Mouse (Mus musculus) embryonic facial prominence, embryonic 13.5 days (tissue): ENCODE measurements around the gene 2310061I04Rik. TPM values are rescaled to one million over a fixed set of nuclear protein-coding genes. Genes with fewer than 3 reads are reported as not detected.

Experiments
- ATAC-seq: fragments of 200-750 bp; cut with Nextera tagmentation; 2 replicates; pipeline ENCODE4 v1.8.0; 2017; ENCODE audit warnings: low read depth; ENCODE audit not compliant: insufficient number of reproducible peaks, insufficient read depth, low FRiP score, low TSS enrichment
- H3K27ac ChIP-seq: fragments of 300-500 bp; sonication (generic); 2 replicates; pipeline ENCODE4 v1.5.1; 2015; ENCODE audit warnings: moderate library complexity, mild to moderate bottlenecking, inconsistent platforms
- H3K27me3 ChIP-seq: fragments of 300-500 bp; sonication (generic); 2 replicates; pipeline ENCODE4 v1.6.1; 2015; ENCODE audit warnings: mild to moderate bottlenecking, inconsistent platforms
- H3K36me3 ChIP-seq: fragments of 300-500 bp; sonication (generic); 2 replicates; pipeline ENCODE4 v1.6.1; 2015; ENCODE audit warnings: mild to moderate bottlenecking, inconsistent platforms
- H3K4me1 ChIP-seq: fragments of 300-500 bp; sonication (generic); 2 replicates; pipeline ENCODE4 v1.6.1; 2015; ENCODE audit warnings: inconsistent platforms
- H3K4me2 ChIP-seq: fragments of 300-500 bp; sonication (generic); 2 replicates; pipeline ENCODE4 v1.6.1; 2015; ENCODE audit warnings: moderate library complexity, mild to moderate bottlenecking, inconsistent platforms
- H3K4me3 ChIP-seq: fragments of 300-500 bp; sonication (generic); 2 replicates; pipeline ENCODE4 v1.5.1; 2015; ENCODE audit warnings: mild to moderate bottlenecking, inconsistent platforms
- H3K9ac ChIP-seq: fragments of 300-500 bp; sonication (generic); 2 replicates; pipeline ENCODE4 v1.6.1; 2015; ENCODE audit warnings: mild to moderate bottlenecking, inconsistent platforms
- H3K9me3 ChIP-seq: fragments of 300-500 bp; sonication (generic); 2 replicates; pipeline ENCODE4 v1.6.1; 2016; ENCODE audit warnings: inconsistent platforms
- WGBS: fragments of 180-500 bp; shearing (Covaris S2); methylation state at CpG from one replicate; pipeline ENCODE4 v1.1.7; 2015; ENCODE audit warnings: mixed read lengths; 5-methylcytosine and 5-hydroxymethylcytosine counted together
- polyA plus RNA-seq: library from polyadenylated mRNA; unstranded; fragments of >200 nt; fragmentation: Nextera tagmentation; extraction: Ambion mirVana; gene quantifications from 2 replicates; pipeline ENCODE4 v1.2.1, GENCODE M21; 2015

The 2310061I04Rik gene
- polyA plus RNA-seq, 1 experiment from 2014 or later, result 30.1 TPM

DNA sequence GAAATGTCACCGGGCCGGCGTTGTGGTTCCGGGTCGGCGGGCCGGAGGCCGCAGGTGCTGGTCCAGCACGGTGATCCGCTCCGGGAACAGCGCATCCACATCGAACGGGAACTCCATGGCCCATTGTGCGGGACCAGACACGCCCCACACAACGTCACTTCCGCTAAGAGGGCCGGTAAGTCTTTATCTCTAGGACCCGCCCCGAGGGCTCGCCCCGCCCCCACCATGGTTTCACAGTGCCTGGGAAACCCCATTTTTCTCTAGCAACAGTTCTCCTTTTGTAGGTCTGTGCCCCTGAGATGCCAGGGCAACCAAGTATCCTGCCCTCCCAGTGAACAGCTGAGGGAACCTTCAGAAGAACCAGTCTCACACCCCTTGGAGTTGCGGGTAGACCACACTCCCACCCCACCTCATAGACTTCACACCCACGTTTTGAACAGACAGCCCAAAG, 12.7 kb upstream of the 2310061I04Rik start, which contains the start of gene Atat1:
TSS of gene Atat1 (minus strand) at position 157 of the 451 bp plus-strand sequence.
- H3K4me2 ChIP-seq, result peak within 1 kb of the TSS; percentile 85
- peak within 1 kb of the TSS; percentile 75 for H3K4me3 ChIP-seq
- H3K9me3 ChIP-seq, result no peaks in the 10 kb centered on the region
- peaks cover 70% of the 10 kb centered on the region for H3K36me3 ChIP-seq
- 3% methylated on average over 25 of the region's 25 CpGs for WGBS
- H3K9ac ChIP-seq, result peak within 1 kb of the TSS; percentile 85
- H3K27me3 ChIP-seq, result no peaks in the 10 kb centered on the region
- H3K4me1 ChIP-seq, result peaks cover 20% of the 10 kb centered on the region
- ATAC-seq, result peak; percentile 84
- peak within 1 kb of the TSS; percentile 85 for H3K27ac ChIP-seq

DNA sequence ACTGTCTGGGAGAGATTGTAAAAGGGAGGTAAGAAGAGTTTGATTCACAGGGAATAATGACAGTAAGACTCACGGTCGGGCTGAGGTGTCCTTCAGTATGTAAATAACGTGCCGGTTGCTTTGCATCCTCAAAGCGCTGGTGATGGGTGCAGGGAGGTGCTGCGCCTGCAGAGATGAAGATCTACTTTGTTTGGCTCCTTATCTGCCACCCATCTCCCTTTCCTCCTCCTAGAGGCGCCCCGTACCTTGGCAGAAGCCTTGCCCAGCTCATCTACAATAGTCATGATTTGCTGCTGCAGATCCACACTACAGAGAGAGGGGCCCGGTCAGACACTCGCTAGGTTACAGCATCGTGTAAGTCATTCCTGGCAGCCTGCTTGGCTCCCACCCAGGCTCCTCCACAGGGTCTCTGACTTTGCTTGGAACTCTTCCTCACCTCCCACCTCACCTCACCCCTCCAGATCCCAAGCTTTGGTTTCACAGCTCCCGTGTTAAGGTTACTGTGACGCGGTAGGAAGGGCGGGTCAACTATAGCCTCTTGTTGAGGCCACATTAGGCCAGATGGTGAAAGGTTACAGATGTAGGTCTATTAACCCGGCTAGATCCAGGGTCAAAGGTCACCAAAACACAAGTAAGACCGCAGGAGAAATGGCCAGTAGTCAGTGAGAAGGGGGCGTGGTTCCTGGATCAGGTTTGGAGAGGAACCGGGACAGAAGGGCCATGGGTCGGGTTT, 12.1 kb upstream of the 2310061I04Rik start:
- H3K4me1 ChIP-seq, result peaks cover 20% of the 10 kb centered on the region
- peak overlapping the region; percentile 85 for H3K9ac ChIP-seq
- peak overlapping the region; percentile 75 for H3K4me3 ChIP-seq
- ATAC-seq, result peak; percentile 20; the same call in 1 of the 2 replicates
- peak overlapping the region; percentile 85 for H3K27ac ChIP-seq
- H3K36me3 ChIP-seq, result peaks cover 70% of the 10 kb centered on the region
- H3K4me2 ChIP-seq, result peak overlapping the region; percentile 85
- no peaks in the 10 kb centered on the region for H3K9me3 ChIP-seq
- no peaks in the 10 kb centered on the region for H3K27me3 ChIP-seq
- 21% methylated on average over 20 of the region's 20 CpGs for WGBS

DNA sequence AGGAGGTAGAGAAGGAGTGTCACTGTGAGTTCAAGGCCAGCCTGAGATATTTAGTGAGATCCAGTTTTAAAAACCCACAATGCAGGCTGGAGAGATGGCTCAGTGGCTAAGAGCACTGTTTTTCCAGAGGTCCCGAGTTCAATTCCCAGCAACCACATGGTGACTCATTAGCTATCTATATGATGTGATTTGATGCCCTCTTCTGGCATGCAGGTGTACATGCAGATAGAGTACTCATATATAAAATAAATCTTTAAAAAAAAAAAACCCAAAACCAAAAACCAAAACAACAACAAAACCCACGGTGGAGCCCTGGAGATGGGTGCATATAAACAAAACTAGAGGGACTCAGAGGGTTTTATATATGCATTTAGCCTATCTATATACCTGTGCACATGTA, 10.4 kb upstream of the 2310061I04Rik start:
- H3K9me3 ChIP-seq, result no peaks in the 10 kb centered on the region
- no peak overlapping the region for H3K9ac ChIP-seq
- no peak overlapping the region for H3K27ac ChIP-seq
- H3K4me2 ChIP-seq, result no peak overlapping the region
- H3K4me3 ChIP-seq, result no peak overlapping the region
- H3K4me1 ChIP-seq, result peaks cover 20% of the 10 kb centered on the region
- 70% methylated on average over 2 of the region's 2 CpGs for WGBS
- no peak for ATAC-seq
- no peaks in the 10 kb centered on the region for H3K27me3 ChIP-seq
- H3K36me3 ChIP-seq, result peaks cover 72% of the 10 kb centered on the region

DNA sequence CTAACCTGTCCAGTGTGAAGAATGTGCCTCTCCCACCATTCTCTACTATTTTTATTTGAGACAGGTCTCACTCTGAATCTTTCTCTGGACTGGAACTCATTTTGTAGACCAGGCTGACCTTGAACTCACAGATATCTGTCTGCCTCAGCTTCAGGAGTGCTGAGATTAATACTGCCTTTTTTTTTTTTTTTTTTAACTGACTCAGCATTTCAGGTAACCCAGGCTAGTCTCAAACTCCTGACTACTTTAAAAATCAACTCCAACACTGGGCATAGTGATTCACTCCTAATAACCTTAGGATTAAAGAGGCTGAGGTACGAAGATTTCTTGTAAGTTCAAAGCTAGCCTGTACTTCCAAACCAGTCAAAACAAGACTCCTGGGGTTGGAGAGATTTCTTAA, 8.4 kb upstream of the 2310061I04Rik start:
- Histone ChIP-seq H3K27me3 (no peaks in the 10 kb centered on the region), H3K4me1 (peaks cover 20% of the 10 kb centered on the region), H3K36me3 (peaks cover 74% of the 10 kb centered on the region), H3K27ac (no peak overlapping the region), H3K4me3 (no peak overlapping the region), H3K9me3 (no peaks in the 10 kb centered on the region), H3K9ac (no peak overlapping the region), H3K4me2 (no peak overlapping the region)
- WGBS, result 98% methylated on average over 1 of the region's 1 CpGs
- no peak for ATAC-seq

DNA sequence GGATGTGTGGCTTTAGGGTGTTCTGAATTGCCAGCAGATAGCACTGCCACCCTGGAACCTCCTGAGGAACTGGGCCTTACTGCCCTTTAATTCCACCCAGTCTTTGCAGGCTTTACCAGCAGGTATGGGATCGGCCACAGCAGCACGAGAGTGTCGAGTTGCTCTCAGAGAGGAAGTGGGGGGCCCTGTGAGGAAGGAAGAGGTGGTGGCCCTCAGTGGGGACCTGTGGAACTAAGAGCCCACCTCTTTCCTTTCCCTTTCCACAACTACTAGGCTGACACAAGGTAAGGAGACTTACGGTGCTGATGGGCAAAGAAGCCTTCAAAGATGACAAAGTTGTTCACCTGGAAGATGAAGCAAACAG, 6.7 kb upstream of the 2310061I04Rik start:
- Histone ChIP-seq H3K4me2 (no peak overlapping the region), H3K9me3 (no peaks in the 10 kb centered on the region), H3K27ac (0 out of 2 replicates have a peak overlapping the region, but pooled peaks have one; percentile 2), H3K9ac (no peak overlapping the region), H3K4me1 (peaks cover 12% of the 10 kb centered on the region), H3K4me3 (no peak overlapping the region), H3K27me3 (no peaks in the 10 kb centered on the region), H3K36me3 (peaks cover 90% of the 10 kb centered on the region)
- 87% methylated on average over 4 of the region's 4 CpGs for WGBS
- no peak for ATAC-seq

DNA sequence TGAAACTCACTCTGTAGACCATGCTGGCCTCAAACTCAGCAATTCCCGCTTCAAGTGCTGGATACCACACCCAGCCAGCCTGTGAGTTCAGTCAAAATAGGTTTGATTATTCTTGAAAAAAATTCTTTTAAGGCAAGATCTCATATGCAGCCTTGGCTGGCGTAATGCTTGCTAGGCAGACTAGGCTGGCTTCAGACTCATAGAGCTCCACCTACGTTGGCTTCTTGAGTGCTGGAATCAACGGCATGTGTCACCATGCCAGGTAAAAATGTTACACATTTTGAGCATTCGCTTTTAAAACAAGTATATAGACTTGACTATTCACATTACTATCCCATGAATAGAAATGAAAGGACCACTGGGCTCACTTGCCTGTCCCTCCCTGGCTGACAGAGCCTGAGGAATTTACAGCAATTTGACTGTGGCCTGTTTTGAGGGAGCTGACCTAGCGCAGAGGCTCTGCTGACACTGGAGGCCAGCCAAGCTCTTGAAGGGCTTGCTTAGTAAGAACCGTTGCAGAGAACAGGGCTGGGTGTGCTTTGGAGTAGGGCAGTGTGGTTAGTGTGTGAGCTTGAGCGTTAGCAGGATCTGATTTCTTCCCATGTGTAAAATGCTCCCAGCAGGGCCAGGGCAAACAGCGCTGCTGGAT, 6.2 kb upstream of the 2310061I04Rik start:
- H3K27ac ChIP-seq, result 0 out of 2 replicates have a peak overlapping the region, but pooled peaks have one; percentile 2
- H3K4me2 ChIP-seq, result no peak overlapping the region
- no peaks in the 10 kb centered on the region for H3K9me3 ChIP-seq
- no peak overlapping the region for H3K9ac ChIP-seq
- H3K4me3 ChIP-seq, result no peak overlapping the region
- no peaks in the 10 kb centered on the region for H3K27me3 ChIP-seq
- ATAC-seq, result no peak
- peaks cover 92% of the 10 kb centered on the region for H3K36me3 ChIP-seq
- H3K4me1 ChIP-seq, result peaks cover 7% of the 10 kb centered on the region
- WGBS, result 90% methylated on average over 9 of the region's 9 CpGs

DNA sequence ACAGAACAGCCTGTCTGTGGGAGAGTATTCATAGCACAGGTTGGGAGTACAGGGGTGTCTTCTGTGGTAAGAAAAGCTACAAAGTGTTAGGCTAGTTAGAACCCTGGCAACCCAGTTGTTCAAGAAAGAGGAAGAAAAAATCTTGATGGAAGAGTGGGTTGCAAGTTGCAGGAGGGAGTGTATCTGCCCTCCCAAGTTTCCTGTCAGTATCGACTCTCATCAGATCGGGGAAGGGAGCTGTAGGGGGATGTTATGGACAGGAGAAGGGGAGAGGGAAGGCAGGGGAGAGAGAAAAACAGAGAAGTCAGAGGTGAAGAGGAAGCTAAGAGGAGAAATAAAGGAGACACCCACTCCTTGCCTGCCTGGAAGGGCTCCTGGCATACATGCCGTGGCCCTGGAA, 3.4 kb upstream of the 2310061I04Rik start:
- Histone ChIP-seq H3K9me3 (no peaks in the 10 kb centered on the region), H3K9ac (no peak overlapping the region), H3K27me3 (no peaks in the 10 kb centered on the region), H3K36me3 (peaks cover 73% of the 10 kb centered on the region), H3K27ac (no peak overlapping the region), H3K4me3 (no peak overlapping the region), H3K4me1 (peaks cover 19% of the 10 kb centered on the region), H3K4me2 (no peak overlapping the region)
- WGBS, result 80% methylated on average over 3 of the region's 3 CpGs
- no peak for ATAC-seq

DNA sequence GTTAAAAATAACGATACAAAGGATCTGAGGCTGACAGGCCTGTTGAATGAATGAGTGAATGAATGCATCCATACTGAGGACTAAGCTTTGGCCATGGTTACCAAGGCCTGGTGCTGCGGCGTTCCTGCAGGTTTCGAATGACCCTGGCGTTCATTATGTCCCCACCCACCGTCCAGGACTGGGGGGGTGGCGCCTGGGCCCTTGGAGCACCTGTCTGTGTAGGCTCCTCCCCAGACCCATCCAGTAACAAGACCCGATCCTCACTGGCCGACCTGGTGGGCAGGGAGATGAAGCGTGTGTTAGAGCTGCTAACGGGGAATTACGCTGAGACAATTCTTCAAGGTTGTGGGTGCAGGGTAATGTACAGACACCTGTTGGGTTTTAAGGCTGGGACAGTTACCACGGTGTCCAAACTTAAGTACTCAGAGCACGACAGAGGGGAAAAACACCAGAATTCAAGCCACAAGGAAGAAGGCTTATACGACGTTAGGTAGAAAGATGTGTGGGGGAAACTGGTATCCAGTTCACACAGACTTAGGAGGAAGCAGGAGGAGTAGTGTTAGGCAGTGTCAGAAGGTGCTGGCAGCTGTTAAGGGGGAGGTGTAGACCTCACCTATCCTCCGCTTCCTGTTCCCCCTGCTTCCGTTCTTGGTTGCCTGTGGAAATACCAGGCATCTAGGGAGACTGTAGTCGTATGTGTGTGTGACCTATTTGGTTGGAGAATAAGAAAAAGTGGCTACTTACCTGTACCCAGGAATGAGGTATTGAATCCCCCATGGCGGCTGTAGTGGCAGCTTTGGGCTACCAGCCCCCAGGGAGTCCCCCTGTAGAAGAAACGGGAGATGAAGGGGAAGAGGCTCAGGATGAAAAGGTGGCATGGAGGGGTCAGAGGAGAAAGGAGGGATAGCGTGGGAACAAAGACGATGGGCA, 678 bp upstream of the 2310061I04Rik start:
- H3K4me3 ChIP-seq, result peak overlapping the region; percentile 82
- no peak for ATAC-seq
- peaks cover 66% of the 10 kb centered on the region for H3K36me3 ChIP-seq
- H3K27me3 ChIP-seq, result no peaks in the 10 kb centered on the region
- 41% methylated on average over 23 of the region's 23 CpGs for WGBS
- H3K9me3 ChIP-seq, result no peaks in the 10 kb centered on the region
- peak overlapping the region; percentile 99 for H3K4me2 ChIP-seq
- peaks cover 21% of the 10 kb centered on the region for H3K4me1 ChIP-seq
- H3K27ac ChIP-seq, result peak overlapping the region; percentile 64; the same call in 1 of the 2 replicates
- H3K9ac ChIP-seq, result peak overlapping the region; percentile 87

DNA sequence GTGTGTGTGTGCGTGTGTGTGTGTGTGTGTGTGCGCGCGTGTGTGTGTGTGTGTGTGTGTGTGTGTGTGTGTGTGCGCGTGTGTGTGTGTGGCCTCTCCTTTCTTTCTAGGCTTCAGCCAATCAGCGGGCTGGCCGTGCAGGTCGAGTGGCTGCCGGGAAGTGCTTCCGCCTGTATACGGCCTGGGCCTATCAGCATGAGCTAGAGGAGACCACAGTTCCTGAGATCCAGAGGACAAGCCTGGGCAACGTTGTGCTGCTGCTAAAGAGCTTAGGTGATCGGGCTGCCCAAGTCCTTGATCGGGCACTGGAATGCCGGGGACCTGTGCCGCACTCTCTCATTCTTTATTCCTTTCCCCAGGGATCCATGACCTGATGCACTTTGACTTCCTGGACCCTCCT, 9.5 kb downstream of the 2310061I04Rik start:
- WGBS, result 88% methylated on average over 12 of the region's 17 CpGs
- ATAC-seq, result no peak
- H3K27ac ChIP-seq, result no peak overlapping the region
- H3K4me1 ChIP-seq, result no peaks in the 10 kb centered on the region
- no peak overlapping the region for H3K9ac ChIP-seq
- no peaks in the 10 kb centered on the region for H3K27me3 ChIP-seq
- no peak overlapping the region for H3K4me2 ChIP-seq
- H3K36me3 ChIP-seq, result peaks cover 98% of the 10 kb centered on the region
- H3K9me3 ChIP-seq, result no peaks in the 10 kb centered on the region
- H3K4me3 ChIP-seq, result no peak overlapping the region

DNA sequence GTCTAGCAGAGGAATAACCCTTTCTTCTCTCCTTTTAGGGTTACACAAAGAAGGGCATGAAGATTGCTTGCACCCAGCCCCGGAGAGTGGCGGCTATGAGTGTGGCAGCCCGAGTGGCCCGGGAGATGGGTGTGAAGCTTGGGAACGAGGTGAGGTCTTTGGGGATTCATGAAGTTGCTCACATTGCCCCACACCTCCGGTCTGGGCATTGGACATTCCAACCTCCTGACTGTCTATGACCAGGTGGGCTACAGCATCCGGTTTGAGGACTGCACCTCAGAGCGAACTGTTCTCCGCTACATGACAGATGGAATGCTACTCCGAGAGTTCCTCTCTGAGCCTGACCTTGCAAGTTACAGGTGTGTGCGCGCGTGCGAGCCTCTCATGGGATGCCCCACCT, 13.5 kb downstream of the 2310061I04Rik start:
- H3K4me1 ChIP-seq, result peaks cover 14% of the 10 kb centered on the region
- no peak overlapping the region for H3K4me2 ChIP-seq
- no peak overlapping the region for H3K27ac ChIP-seq
- H3K4me3 ChIP-seq, result no peak overlapping the region
- ATAC-seq, result no peak
- no peaks in the 10 kb centered on the region for H3K9me3 ChIP-seq
- H3K9ac ChIP-seq, result no peak overlapping the region
- peaks cover 73% of the 10 kb centered on the region for H3K36me3 ChIP-seq
- 94% methylated on average over 14 of the region's 14 CpGs for WGBS
- no peaks in the 10 kb centered on the region for H3K27me3 ChIP-seq

DNA sequence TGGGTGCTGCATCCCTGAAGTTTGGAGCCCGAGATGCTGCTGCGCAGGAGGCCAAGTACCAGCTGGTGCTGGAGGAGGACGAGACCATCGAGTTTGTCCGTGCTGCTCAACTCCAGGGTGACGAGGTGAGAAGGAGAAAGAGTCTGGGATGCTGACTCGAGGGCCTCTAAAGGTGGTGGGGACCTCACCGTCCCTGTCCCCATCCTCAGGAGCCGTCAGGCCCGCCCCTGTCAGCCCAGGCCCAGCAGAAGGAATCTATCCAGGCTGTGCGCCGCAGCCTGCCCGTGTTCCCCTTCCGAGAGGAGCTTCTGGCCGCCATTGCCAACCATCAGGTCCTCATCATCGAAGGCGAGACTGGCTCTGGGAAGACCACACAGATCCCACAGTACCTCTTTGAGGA, 14.3 kb downstream of the 2310061I04Rik start:
- Histone ChIP-seq H3K4me1 (peaks cover 14% of the 10 kb centered on the region), H3K4me3 (no peak overlapping the region), H3K36me3 (peaks cover 65% of the 10 kb centered on the region), H3K4me2 (no peak overlapping the region), H3K27ac (no peak overlapping the region), H3K9me3 (no peaks in the 10 kb centered on the region), H3K27me3 (no peaks in the 10 kb centered on the region), H3K9ac (no peak overlapping the region)
- WGBS, result 91% methylated on average over 17 of the region's 17 CpGs
- ATAC-seq, result no peak
